Mouse (Mus musculus): ENCODE measurements at regions not wholly inside any gene's neighbourhood (a gene's known extent, or its start where the extent isn't known, plus 50 kb on each side); places are given as distances from the start of the nearest gene placed in this dataset.

DNA sequence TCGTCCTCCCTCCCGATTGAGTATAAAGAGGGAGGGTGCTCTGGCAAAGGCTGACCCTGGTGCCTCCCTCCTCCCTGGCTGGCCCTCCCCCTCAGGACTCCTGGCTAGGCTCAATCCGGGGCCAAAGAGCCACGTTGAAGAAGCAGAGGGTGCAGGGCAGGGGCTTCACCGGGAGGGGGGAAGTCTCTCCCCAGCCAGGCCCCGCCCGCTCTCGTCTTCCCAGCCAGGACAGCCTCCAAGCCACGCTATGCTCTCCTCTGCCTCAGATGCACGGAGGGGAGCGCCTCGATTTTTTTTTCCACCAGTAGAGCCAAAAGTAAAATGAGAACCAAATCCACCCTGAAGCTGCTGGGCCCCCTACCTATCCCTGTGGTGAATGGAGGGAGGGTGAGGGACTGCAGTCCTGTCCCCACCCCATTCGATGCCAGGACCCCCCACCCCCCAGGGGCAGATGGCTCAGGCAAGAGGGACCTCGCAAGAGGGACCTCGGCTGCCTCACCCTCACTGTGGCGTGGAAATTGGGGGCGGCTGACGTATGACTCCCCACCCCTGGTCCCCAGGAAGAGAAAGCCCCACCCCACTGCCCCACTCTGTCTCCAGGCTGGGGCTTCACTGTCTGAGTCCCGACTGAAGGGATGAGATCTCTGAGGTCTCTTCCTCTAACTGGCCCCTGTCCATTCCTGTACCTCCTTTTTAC lies 53.2 kb upstream of the Col1a1 start:
- Histone ChIP-seq H3K4me2 (replicated peaks; ENCODE audit: low read depth, low read length) (peak overlapping the region; percentile 42), H3K27me3 (ENCODE audit: control insufficient read depth, insufficient read depth, low read length) (0 out of 2 replicates have a peak, but pooled peaks cover 4% of the 10 kb centered on the region), H3K27ac (ENCODE audit: low read length) (peak overlapping the region; percentile 99), H3K36me3 (ENCODE audit: control insufficient read depth, insufficient read depth, low read length) (no peaks in the 10 kb centered on the region), H3K4me3 (ENCODE audit: low read depth, low read length) (peak overlapping the region; percentile 11; the same call in 1 of the 2 replicates), H3K4me1 (ENCODE audit: control insufficient read depth, insufficient read depth, low read length) (peaks cover 17% of the 10 kb centered on the region; the same call in 1 of the 2 replicates), H3K9me3 (ENCODE audit: control insufficient read depth, low read depth, low read length) (no peaks in the 10 kb centered on the region), H3K9ac (replicated peaks; ENCODE audit: low read depth, low read length) (0 out of 2 replicates have a peak overlapping the region, but pooled peaks have one; percentile 25)
- WGBS = 3% methylated on average over 19 of the region's 19 CpGs
- ATAC-seq (ENCODE audit: insufficient number of reproducible peaks, insufficient read depth, low FRiP score, low read depth) = peak; percentile 75

DNA sequence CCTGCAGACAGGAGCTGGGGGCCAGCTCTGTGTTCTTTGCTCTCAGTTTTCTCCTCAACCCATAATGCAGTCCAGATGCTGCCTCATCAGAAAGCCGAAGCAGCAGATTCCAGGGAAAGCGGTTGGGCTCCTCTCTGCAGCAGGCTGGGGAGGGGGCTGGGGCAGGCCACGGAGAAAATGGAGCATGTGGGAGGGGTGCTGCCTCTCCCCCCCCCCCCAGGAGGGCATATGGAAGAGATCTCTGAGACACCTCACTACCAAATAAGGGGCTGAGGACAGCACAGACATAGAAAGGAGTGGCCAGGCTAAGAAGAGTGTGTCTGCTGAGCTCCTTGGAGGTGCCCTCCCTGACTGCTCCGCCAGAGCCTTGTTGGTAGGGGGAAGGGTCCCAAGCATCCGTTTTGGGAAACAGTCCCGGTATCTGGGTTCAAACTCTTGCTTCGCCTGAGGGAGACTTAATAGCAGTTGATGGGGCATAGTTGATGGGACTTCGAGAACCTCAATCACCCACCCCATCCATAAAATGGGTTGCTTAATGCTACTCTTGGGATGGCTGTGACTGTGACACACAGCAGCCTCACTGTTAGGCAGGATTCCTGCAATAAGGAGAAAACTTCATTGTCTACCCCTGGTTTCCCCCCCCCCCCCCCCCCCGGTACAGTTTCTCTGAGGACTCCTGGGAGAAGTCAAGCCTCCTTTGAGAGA lies 53.9 kb upstream of the Col1a1 start:
- WGBS = 10% methylated on average over 8 of the region's 9 CpGs
- H3K27ac ChIP-seq (ENCODE audit: low read length) = peak overlapping the region; percentile 99
- no peaks in the 10 kb centered on the region for H3K36me3 ChIP-seq (ENCODE audit: control insufficient read depth, insufficient read depth, low read length)
- H3K27me3 ChIP-seq (ENCODE audit: control insufficient read depth, insufficient read depth, low read length) = 0 out of 2 replicates have a peak, but pooled peaks cover 4% of the 10 kb centered on the region
- H3K4me3 ChIP-seq (ENCODE audit: low read depth, low read length) = 0 out of 2 replicates have a peak overlapping the region, but pooled peaks have one; percentile 13
- 0 out of 2 replicates have a peak overlapping the region, but pooled peaks have one; percentile 39 for H3K9ac ChIP-seq (replicated peaks; ENCODE audit: low read depth, low read length)
- H3K4me2 ChIP-seq (replicated peaks; ENCODE audit: low read depth, low read length) = peak overlapping the region; percentile 42
- peaks cover 17% of the 10 kb centered on the region; the same call in 1 of the 2 replicates for H3K4me1 ChIP-seq (ENCODE audit: control insufficient read depth, insufficient read depth, low read length)
- ATAC-seq (ENCODE audit: insufficient number of reproducible peaks, insufficient read depth, low FRiP score, low read depth) = peak; percentile 91
- no peaks in the 10 kb centered on the region for H3K9me3 ChIP-seq (ENCODE audit: control insufficient read depth, low read depth, low read length)

DNA sequence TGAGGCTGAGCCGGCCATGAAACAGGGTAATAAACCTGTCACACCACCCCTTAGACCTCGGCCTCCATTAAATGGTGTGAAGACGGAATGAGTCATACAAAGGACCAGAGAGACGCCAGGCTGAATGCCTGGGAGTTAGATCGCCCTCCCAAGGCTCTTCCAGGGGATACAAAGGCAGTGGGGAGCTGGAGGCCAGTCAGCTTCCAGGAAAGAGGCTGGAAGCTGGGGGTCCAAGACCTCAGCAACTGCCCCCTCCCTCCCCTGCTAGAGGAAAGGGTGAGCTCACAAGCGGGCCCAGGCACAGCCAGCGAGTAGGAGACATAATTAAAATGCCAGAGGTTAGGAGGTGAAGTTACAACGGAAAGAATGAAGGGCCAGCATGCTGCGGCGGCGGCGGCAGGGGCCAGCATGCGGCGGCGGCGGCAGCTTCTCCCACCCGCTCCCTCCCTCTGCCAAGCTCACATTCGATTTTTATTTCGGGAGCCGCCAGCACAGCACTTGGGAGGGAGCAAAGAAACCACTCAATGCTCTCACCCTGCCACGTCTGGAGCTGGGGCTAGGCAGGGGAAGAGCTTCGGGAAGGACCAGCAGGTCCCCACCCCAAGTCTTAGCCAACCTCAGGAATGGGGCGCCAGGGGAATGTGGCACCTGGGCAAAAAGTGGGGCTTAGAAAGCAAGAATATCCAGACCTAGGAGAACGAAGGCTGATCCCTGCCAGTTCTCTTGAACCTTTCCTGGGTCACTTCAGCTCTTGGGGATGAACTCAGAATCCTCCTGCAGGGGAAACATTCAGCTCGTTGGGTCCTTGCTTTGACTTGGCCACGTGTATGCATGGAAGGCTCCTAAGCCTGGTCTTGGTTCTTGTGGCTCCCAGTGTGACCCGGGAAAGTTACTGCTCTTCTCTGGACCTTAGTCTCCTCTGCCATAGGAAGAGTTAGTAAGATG lies 54.9 kb upstream of the Col1a1 start:
- H3K27ac ChIP-seq (ENCODE audit: low read length) = peak overlapping the region; percentile 99
- H3K36me3 ChIP-seq (ENCODE audit: control insufficient read depth, insufficient read depth, low read length) = no peaks in the 10 kb centered on the region
- peak overlapping the region; percentile 42 for H3K4me2 ChIP-seq (replicated peaks; ENCODE audit: low read depth, low read length)
- WGBS = 6% methylated on average over 27 of the region's 27 CpGs
- H3K9me3 ChIP-seq (ENCODE audit: control insufficient read depth, low read depth, low read length) = no peaks in the 10 kb centered on the region
- ATAC-seq (ENCODE audit: insufficient number of reproducible peaks, insufficient read depth, low FRiP score, low read depth) = no peak
- H3K27me3 ChIP-seq (ENCODE audit: control insufficient read depth, insufficient read depth, low read length) = 0 out of 2 replicates have a peak, but pooled peaks cover 4% of the 10 kb centered on the region
- H3K9ac ChIP-seq (replicated peaks; ENCODE audit: low read depth, low read length) = peak overlapping the region; percentile 39; the same call in 1 of the 2 replicates
- H3K4me3 ChIP-seq (ENCODE audit: low read depth, low read length) = peak overlapping the region; percentile 13; the same call in 1 of the 2 replicates
- H3K4me1 ChIP-seq (ENCODE audit: control insufficient read depth, insufficient read depth, low read length) = peaks cover 17% of the 10 kb centered on the region; the same call in 1 of the 2 replicates

DNA sequence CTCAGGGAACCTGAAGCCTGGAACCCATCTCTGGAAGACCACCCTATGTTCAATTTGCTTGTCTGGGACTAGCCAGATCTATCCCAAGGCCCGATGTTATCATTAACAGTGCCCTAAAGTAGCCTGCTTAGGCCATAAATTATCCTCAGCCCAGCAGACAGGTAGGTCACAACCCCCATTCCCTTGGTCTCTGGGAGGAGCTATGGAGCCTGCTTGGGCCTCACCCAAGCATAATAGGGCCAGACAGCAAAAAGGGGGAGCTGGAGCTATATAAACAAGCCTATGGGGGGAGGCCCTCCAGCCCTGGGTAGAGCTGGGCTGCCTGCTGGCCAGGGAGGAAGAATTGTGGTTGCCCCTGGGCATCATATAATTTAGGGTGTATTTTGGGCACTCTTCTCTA lies 59.3 kb upstream of the Col1a1 start:
- Histone ChIP-seq H3K4me3 (ENCODE audit: low read depth, low read length) (no peak overlapping the region), H3K27ac (ENCODE audit: low read length) (no peak overlapping the region), H3K4me2 (replicated peaks; ENCODE audit: low read depth, low read length) (no peak overlapping the region), H3K27me3 (ENCODE audit: control insufficient read depth, insufficient read depth, low read length) (0 out of 2 replicates have a peak, but pooled peaks cover 4% of the 10 kb centered on the region), H3K9ac (replicated peaks; ENCODE audit: low read depth, low read length) (no peak overlapping the region), H3K36me3 (ENCODE audit: control insufficient read depth, insufficient read depth, low read length) (no peaks in the 10 kb centered on the region), H3K4me1 (ENCODE audit: control insufficient read depth, insufficient read depth, low read length) (peaks cover 24% of the 10 kb centered on the region; the same call in 1 of the 2 replicates), H3K9me3 (ENCODE audit: control insufficient read depth, low read depth, low read length) (no peaks in the 10 kb centered on the region)
- 0% methylated on average over 1 of the region's 1 CpGs for WGBS
- ATAC-seq (ENCODE audit: insufficient number of reproducible peaks, insufficient read depth, low FRiP score, low read depth) = no peak

DNA sequence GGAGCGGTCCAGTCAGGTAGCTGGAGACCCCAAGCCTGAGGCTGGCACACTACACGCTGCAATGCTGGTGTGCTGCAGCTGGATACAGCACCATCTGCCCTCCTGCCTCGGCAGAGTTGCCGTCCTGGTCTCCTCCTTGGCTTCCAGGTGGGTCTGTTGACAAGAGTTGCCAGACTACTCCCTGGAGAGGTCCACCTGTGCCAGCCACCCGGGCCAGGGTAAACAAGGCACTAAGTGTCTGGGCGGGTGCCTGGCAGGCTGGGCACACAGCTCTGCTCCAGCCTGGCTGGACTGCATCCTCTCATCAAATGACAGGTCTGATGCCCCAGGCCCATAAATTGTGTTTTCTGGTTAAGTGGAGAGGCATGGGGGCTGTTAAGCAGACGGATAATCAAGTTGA lies 61.0 kb upstream of the Col1a1 start:
- H3K9ac ChIP-seq (replicated peaks; ENCODE audit: low read depth, low read length) = no peak overlapping the region
- H3K27ac ChIP-seq (ENCODE audit: low read length) = no peak overlapping the region

DNA sequence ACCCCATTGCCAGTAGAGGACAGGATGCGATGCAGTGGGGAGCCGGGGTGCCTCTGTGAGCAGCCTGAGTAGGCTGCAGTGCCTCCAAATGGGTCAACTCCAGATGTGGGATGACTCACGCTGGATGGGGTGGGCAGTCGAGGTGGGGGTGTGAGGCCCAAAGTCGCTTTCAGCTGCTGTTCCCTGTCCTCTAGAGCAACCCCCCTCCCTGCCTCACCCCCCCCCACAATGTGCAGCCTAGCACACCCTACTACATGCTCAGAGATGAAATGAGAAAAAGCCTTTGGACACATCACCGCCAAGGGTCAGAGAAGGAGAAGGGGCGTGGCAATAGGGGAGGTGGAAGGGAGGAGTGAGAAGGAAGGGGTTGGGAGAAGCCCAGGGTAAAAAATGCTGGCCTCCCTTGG lies 61.9 kb upstream of the Col1a1 start:
- Histone ChIP-seq H3K4me3 (ENCODE audit: low read depth, low read length) (peak overlapping the region; percentile 8; the same call in 1 of the 2 replicates), H3K27me3 (ENCODE audit: control insufficient read depth, insufficient read depth, low read length) (no peaks in the 10 kb centered on the region), H3K4me2 (replicated peaks; ENCODE audit: low read depth, low read length) (peak overlapping the region; percentile 20), H3K9me3 (ENCODE audit: control insufficient read depth, low read depth, low read length) (no peaks in the 10 kb centered on the region), H3K9ac (replicated peaks; ENCODE audit: low read depth, low read length) (peak overlapping the region; percentile 32), H3K4me1 (ENCODE audit: control insufficient read depth, insufficient read depth, low read length) (peaks cover 14% of the 10 kb centered on the region; the same call in 1 of the 2 replicates), H3K27ac (ENCODE audit: low read length) (peak overlapping the region; percentile 93), H3K36me3 (ENCODE audit: control insufficient read depth, insufficient read depth, low read length) (no peaks in the 10 kb centered on the region)
- 10% methylated on average over 7 of the region's 7 CpGs for WGBS
- peak; percentile 47 for ATAC-seq (ENCODE audit: insufficient number of reproducible peaks, insufficient read depth, low FRiP score, low read depth)

More for the DNA sequence above, 61.0 kb upstream of the Col1a1 start:
- Histone ChIP-seq H3K4me3 (ENCODE audit: low read depth, low read length) (no peak overlapping the region), H3K4me1 (ENCODE audit: control insufficient read depth, insufficient read depth, low read length) (peaks cover 14% of the 10 kb centered on the region; the same call in 1 of the 2 replicates), H3K27me3 (ENCODE audit: control insufficient read depth, insufficient read depth, low read length) (no peaks in the 10 kb centered on the region), H3K4me2 (replicated peaks; ENCODE audit: low read depth, low read length) (no peak overlapping the region), H3K36me3 (ENCODE audit: control insufficient read depth, insufficient read depth, low read length) (no peaks in the 10 kb centered on the region), H3K9me3 (ENCODE audit: control insufficient read depth, low read depth, low read length) (no peaks in the 10 kb centered on the region)
- WGBS = 53% methylated on average over 7 of the region's 7 CpGs
- ATAC-seq (ENCODE audit: insufficient number of reproducible peaks, insufficient read depth, low FRiP score, low read depth) = no peak

DNA sequence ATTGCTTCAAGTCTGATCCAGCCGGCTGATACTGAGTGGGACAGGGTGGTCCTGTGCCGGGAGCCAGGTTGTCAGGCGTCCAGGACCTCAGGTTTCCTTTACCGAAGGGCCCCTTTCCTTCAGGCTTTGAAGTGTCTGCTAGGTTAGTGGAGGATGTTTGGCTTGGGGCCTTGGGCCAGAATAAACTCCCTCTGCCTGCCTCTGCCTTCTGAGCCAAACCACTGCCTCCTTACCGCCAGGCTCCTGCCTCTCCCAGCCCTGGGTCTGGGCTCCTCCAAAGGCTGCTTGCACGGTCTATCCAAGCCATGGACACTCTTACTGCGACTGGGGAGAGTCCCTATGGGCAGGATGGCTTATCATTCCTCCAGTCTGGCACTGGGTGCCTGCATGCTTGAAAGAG lies 62.3 kb upstream of the Col1a1 start:
- Histone ChIP-seq H3K4me2 (replicated peaks; ENCODE audit: low read depth, low read length) (peak overlapping the region; percentile 20), H3K9ac (replicated peaks; ENCODE audit: low read depth, low read length) (peak overlapping the region; percentile 32), H3K4me1 (ENCODE audit: control insufficient read depth, insufficient read depth, low read length) (peaks cover 14% of the 10 kb centered on the region; the same call in 1 of the 2 replicates), H3K9me3 (ENCODE audit: control insufficient read depth, low read depth, low read length) (no peaks in the 10 kb centered on the region), H3K36me3 (ENCODE audit: control insufficient read depth, insufficient read depth, low read length) (no peaks in the 10 kb centered on the region), H3K27me3 (ENCODE audit: control insufficient read depth, insufficient read depth, low read length) (no peaks in the 10 kb centered on the region), H3K4me3 (ENCODE audit: low read depth, low read length) (peak overlapping the region; percentile 8; the same call in 1 of the 2 replicates), H3K27ac (ENCODE audit: low read length) (peak overlapping the region; percentile 93)
- WGBS = 6% methylated on average over 7 of the region's 7 CpGs
- no peak for ATAC-seq (ENCODE audit: insufficient number of reproducible peaks, insufficient read depth, low FRiP score, low read depth)

All from stomach, embryonic 14.5 days (tissue).